Mouse (Mus musculus) neutrophil, adult 5-6 weeks (primary cell): ENCODE measurements around the gene Dus1l. TPM values are rescaled to one million over a fixed set of nuclear protein-coding genes. Genes with fewer than 3 reads are reported as not detected.

Experiments
- ATAC-seq: fragments of 151-379, 151-347 bp; 2 replicates; pipeline ENCODE4 v1.8.0; 2017; ENCODE audit warnings: mild to moderate bottlenecking, moderate TSS enrichment; ENCODE audit not compliant: insufficient number of reproducible peaks, poor library complexity, low FRiP score, severe bottlenecking; ENCODE audit errors: extremely low read depth
- total RNA-seq: library from RNA; stranded (forward); fragments of 200-1000 nt; gene quantifications from 2 replicates; pipeline ENCODE4 v1.2.3, GENCODE M21; 2017

Gene Dus1l
- total RNA-seq, 1 experiment from 2014 or later: 32.5 TPM

DNA sequence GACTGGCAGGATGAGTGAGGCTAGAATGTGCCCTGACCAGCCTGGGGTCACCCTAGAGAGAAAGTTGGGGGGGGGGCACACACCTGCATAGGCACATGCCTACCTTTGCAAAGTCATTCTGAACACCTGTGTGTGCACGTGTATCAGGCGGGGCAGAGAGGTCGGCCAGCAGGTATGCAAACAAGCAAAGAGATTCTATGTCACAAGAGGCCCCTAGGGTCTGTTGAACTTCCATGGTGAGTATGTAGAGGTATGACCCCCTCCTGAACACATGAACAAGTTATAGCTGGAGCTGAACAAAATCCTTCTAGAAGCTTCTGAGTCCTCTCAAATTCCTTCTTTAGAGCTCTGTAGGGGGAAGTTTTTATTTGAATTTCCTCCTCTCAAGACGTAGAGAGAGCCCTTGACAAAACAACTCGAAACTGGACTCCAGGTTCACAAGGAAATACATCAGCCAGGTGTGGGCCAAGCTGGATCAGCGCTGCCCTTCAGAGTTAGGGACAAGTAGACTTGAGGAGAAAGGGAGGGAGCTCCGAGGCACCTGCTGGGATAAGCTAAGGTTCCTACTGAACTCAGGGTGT, 52.0 kb downstream of the Dus1l start:
- no peak for ATAC-seq

DNA sequence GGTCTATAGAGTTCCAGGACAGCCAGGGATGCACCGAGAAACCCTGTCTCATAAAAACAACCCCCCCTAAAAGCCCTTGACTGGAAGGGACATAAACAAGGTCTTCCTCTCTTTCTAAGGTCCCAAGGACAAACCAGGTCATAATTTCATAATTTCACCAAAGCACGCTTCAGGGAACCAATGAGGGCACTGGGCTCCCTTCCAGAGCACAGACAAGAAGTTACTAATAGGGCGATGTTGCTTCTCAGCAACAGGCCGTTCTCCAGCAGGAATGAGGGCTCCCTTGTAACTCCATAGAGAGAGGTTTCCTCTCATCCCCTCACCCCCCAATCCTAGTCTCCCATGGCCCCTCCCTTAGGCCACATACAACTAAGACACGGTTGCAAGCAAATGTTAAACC, 55.2 kb downstream of the Dus1l start:
- no peak for ATAC-seq

Other genes starting within 250 kb of the Dus1l start
- gene Mcrip1, start 246.7 kb downstream of the Dus1l start, total RNA-seq: 15.0 and 16.9 TPM in 2 replicates
- gene Ppp1r27, start 245.3 kb downstream of the Dus1l start, total RNA-seq: not detected in 2 replicates
- gene P4hb, start 223.2 kb downstream of the Dus1l start, total RNA-seq: 122 and 155 TPM in 2 replicates
- 166 and 185 TPM in 2 replicates for gene Arhgdia, start 214.8 kb downstream of the Dus1l start, total RNA-seq
- gene Alyref, start 198.0 kb downstream of the Dus1l start, total RNA-seq: 52.7 and 88.0 TPM in 2 replicates
- gene Anapc11, start 198.0 kb downstream of the Dus1l start, total RNA-seq: 15.7 and 22.0 TPM in 2 replicates
- not detected in 2 replicates for gene Npb, start 187.9 kb downstream of the Dus1l start, total RNA-seq
- 31.7 and 47.8 TPM in 2 replicates for gene Pcyt2, start 178.5 kb downstream of the Dus1l start, total RNA-seq
- gene Sirt7, start 171.2 kb downstream of the Dus1l start, total RNA-seq: 181 and 194 TPM in 2 replicates
- 25.5 and 33.5 TPM in 2 replicates for gene Mafg, start 162.8 kb downstream of the Dus1l start, total RNA-seq
- gene Pycr1, start 152.6 kb downstream of the Dus1l start, total RNA-seq: 1.6 TPM in 1 of 2 replicates, not detected in the other
- not detected in 2 replicates for gene Myadml2, start 148.2 kb downstream of the Dus1l start, total RNA-seq
- not detected in 2 replicates for gene Notum, start 135.2 kb downstream of the Dus1l start, total RNA-seq
- gene Aspscr1, start 123.4 kb downstream of the Dus1l start, total RNA-seq: 59.7 and 74.8 TPM in 2 replicates
- 24.2 and 44.7 TPM in 2 replicates for gene Cenpx, start 82.7 kb downstream of the Dus1l start, total RNA-seq
- gene Lrrc45, start 82.5 kb downstream of the Dus1l start, total RNA-seq: 47.1 and 47.6 TPM in 2 replicates
- 0.98 TPM in 1 of 2 replicates, not detected in the other for gene Rac3, start 74.9 kb downstream of the Dus1l start, total RNA-seq
- gene Dcxr, start 69.1 kb downstream of the Dus1l start, total RNA-seq: 6.8 and 8.1 TPM in 2 replicates
- 0.81 TPM in 1 of 2 replicates, not detected in the other for gene Cbr2, start 64.3 kb downstream of the Dus1l start, total RNA-seq
- 26.0 and 37.3 TPM in 2 replicates for gene Hmga1b, start 33.6 kb downstream of the Dus1l start, total RNA-seq
- 3.8 and 5.9 TPM in 2 replicates for gene Rfng, start 12.2 kb downstream of the Dus1l start, total RNA-seq
- 59.6 and 60.3 TPM in 2 replicates for gene Gps1, start 12.1 kb downstream of the Dus1l start, total RNA-seq
- gene Fasn, start 28.1 kb upstream of the Dus1l start, total RNA-seq: 22.0 and 28.3 TPM in 2 replicates
- gene Ccdc57, start 136.5 kb upstream of the Dus1l start, total RNA-seq: 3.5 and 4.7 TPM in 2 replicates
- gene Slc16a3, start 152.1 kb upstream of the Dus1l start, total RNA-seq: 216 and 232 TPM in 2 replicates
- 89.3 and 108 TPM in 2 replicates for gene Csnk1d, start 194.9 kb upstream of the Dus1l start, total RNA-seq
- gene Cd7, start 243.0 kb upstream of the Dus1l start, total RNA-seq: 5.6 and 6.9 TPM in 2 replicates